In genomic region chr14:31215157-31216002, GRCm38 (mm10) we compare ENCODE assay signal across 8 mouse cellular contexts. TPM values are rescaled to one million over a fixed set of nuclear protein-coding genes. Genes with fewer than 3 reads are reported as not detected.
A peak's percentile ranks its signal among the peaks of the same experiment; 100 is the strongest.
DNase-seq lines count a peak whose midpoint lies in the region; ATAC-seq and TF ChIP-seq lines count a peak whose summit lies in the region.

No protein-coding gene starts in this region.

- H3K27ac ChIP-seq in heart, embryonic 13.5 days (replicated peaks), result peak overlapping the region; percentile 100; the same call in 1 of the 2 replicates
- H3K27ac ChIP-seq in kidney, embryonic 16.5 days (ENCODE audit: low read length), result no peak overlapping the region
- H3K27ac ChIP-seq in neural tube, embryonic 14.5 days (ENCODE audit: low read depth, low read length), result no peak overlapping the region

- peak; percentile 94 for ATAC-seq in CD4-positive, CD25-positive, alpha-beta regulatory T cell, adult 4 months
- ATAC-seq in heart, embryonic 13.5 days (ENCODE audit: extremely low read depth, insufficient number of reproducible peaks, low FRiP score, low TSS enrichment), result no peak
- peak; percentile 50; the same call in 1 of the 2 replicates for ATAC-seq in kidney, embryonic 16.5 days (ENCODE audit: low FRiP score, low TSS enrichment)
- ATAC-seq in neural tube, embryonic 14.5 days (ENCODE audit: low read depth), result peak; percentile 75

- peak; percentile 96 for TF ChIP-seq CTCF in lung, adult 2 months (IDR thresholded peaks at IDR 0.05; ENCODE audit: insufficient read depth, low read length)

- peak overlapping the region; percentile 12; the same call in 1 of the 2 replicates for H3K4me2 ChIP-seq in heart, embryonic 13.5 days
- H3K4me2 ChIP-seq in kidney, embryonic 16.5 days (replicated peaks; ENCODE audit: low read depth, low read length), result no peak overlapping the region; the same call in 1 of the 2 replicates
- H3K4me2 ChIP-seq in neural tube, embryonic 14.5 days (ENCODE audit: low read depth, low read length), result no peak overlapping the region

- 28% methylated on average over 15 of the region's 15 CpGs for WGBS in heart, embryonic 13.5 days
- WGBS in kidney, embryonic 16.5 days, result 30% methylated on average over 15 of the region's 15 CpGs
- WGBS in lung, adult 2 months, result 29% methylated on average over 15 of the region's 15 CpGs
- WGBS in neural tube, embryonic 14.5 days, result 33% methylated on average over 15 of the region's 15 CpGs

- no peak overlapping the region for H3K4me3 ChIP-seq in heart, embryonic 13.5 days
- no peak overlapping the region for H3K4me3 ChIP-seq in kidney, embryonic 16.5 days (ENCODE audit: low read length)
- no peak overlapping the region for H3K4me3 ChIP-seq in lung, adult 2 months (replicated peaks; ENCODE audit: extremely low read depth, low read depth, low read length)
- H3K4me3 ChIP-seq in neural tube, embryonic 14.5 days (ENCODE audit: low read depth, low read length), result no peak overlapping the region

- peaks cover 65% of the 10 kb centered on the region for H3K4me1 ChIP-seq in heart, embryonic 13.5 days
- peaks cover 11% of the 10 kb centered on the region; the same call in 1 of the 2 replicates for H3K4me1 ChIP-seq in kidney, embryonic 16.5 days (ENCODE audit: insufficient read depth, low read length)
- H3K4me1 ChIP-seq in lung, adult 2 months (ENCODE audit: control insufficient read depth, insufficient read depth, low read length), result peaks cover 7% of the 10 kb centered on the region; the same call in 1 of the 2 replicates
- no peaks in the 10 kb centered on the region; the same call in 1 of the 2 replicates for H3K4me1 ChIP-seq in neural tube, embryonic 14.5 days (ENCODE audit: control insufficient read depth, insufficient read depth, low read length)

- H3K9me3 ChIP-seq in heart, embryonic 13.5 days, result no peaks in the 10 kb centered on the region
- H3K9me3 ChIP-seq in kidney, embryonic 16.5 days (ENCODE audit: low read length), result no peaks in the 10 kb centered on the region
- no peaks in the 10 kb centered on the region for H3K9me3 ChIP-seq in neural tube, embryonic 14.5 days (ENCODE audit: control insufficient read depth, low read length)

- DNase-seq in adrenal gland, postnatal 14 days, result peak; percentile 83
- DNase-seq in embryo, embryonic 9.5 days (ENCODE audit: extremely low spot score), result peak; percentile 74
- peak; percentile 71 for DNase-seq in lung, adult 2 months
- DNase-seq in yolk sac, embryonic 10.5 days (ENCODE audit: low spot score), result no peak

- no peaks in the 10 kb centered on the region; the same call in 1 of the 2 replicates for H3K27me3 ChIP-seq in heart, embryonic 13.5 days (replicated peaks)
- no peaks in the 10 kb centered on the region for H3K27me3 ChIP-seq in kidney, embryonic 16.5 days (ENCODE audit: insufficient read depth, low read length)
- H3K27me3 ChIP-seq in neural tube, embryonic 14.5 days (ENCODE audit: control insufficient read depth, insufficient read depth, low read length), result no peaks in the 10 kb centered on the region

- no peak for TF ChIP-seq POLR2A in lung, adult 2 months (IDR thresholded peaks at IDR 0.05; ENCODE audit: borderline replicate concordance, extremely low read depth, low read depth, low read length)

- H3K9ac ChIP-seq in heart, embryonic 13.5 days, result peak overlapping the region; percentile 42
- peak overlapping the region; percentile 37; the same call in 1 of the 2 replicates for H3K9ac ChIP-seq in kidney, embryonic 16.5 days (replicated peaks; ENCODE audit: low read length)
- H3K9ac ChIP-seq in neural tube, embryonic 14.5 days (replicated peaks; ENCODE audit: low read depth, low read length), result no peak overlapping the region

- peaks cover 24% of the 10 kb centered on the region for H3K36me3 ChIP-seq in heart, embryonic 13.5 days
- H3K36me3 ChIP-seq in kidney, embryonic 16.5 days (ENCODE audit: insufficient read depth, low read length), result no peaks in the 10 kb centered on the region
- H3K36me3 ChIP-seq in neural tube, embryonic 14.5 days (ENCODE audit: control insufficient read depth, insufficient read depth, low read length), result no peaks in the 10 kb centered on the region

RNA-seq across cellular contexts. Expression of gene Nisch, which starts 1.4 kb away (rescaled TPM):
- 100 to 1,000 TPM; 151 to 190 TPM for polyA plus RNA-seq in CD4-positive, CD25-positive, alpha-beta regulatory T cell, adult 4 months (2017; shearing (Covaris generic))
- 269 and 295 TPM in 2 replicates for total RNA-seq in adrenal gland, postnatal 14 days (2021)
- polyA plus RNA-seq in heart, embryonic 13.5 days (2015; fragmentation: Nextera tagmentation; extraction: Ambion mirVana), result 340 and 345 TPM in 2 replicates
- polyA plus RNA-seq in kidney, embryonic 16.5 days (2015; fragmentation: Nextera tagmentation; extraction: Ambion mirVana), result 419 and 421 TPM in 2 replicates
- polyA plus RNA-seq in lung, adult 2 months (2012; rRNA removed), result 412 and 458 TPM in 2 replicates
- 282 and 335 TPM in 2 replicates for polyA plus RNA-seq in neural tube, embryonic 14.5 days (2014; fragmentation: Nextera tagmentation; extraction: Ambion mirVana)

RNA-seq across cellular contexts. Expression of gene Sema3g, which starts 2.3 kb away (rescaled TPM):
- polyA plus RNA-seq in CD4-positive, CD25-positive, alpha-beta regulatory T cell, adult 4 months (2017; shearing (Covaris generic)), result not detected
- total RNA-seq in adrenal gland, postnatal 14 days (2021), result 10.9 and 13.9 TPM in 2 replicates
- 0.51 TPM in 2 replicates for polyA plus RNA-seq in heart, embryonic 13.5 days (2015; fragmentation: Nextera tagmentation; extraction: Ambion mirVana)
- 5.3 and 5.4 TPM in 2 replicates for polyA plus RNA-seq in kidney, embryonic 16.5 days (2015; fragmentation: Nextera tagmentation; extraction: Ambion mirVana)
- polyA plus RNA-seq in lung, adult 2 months (2012; rRNA removed), result 95.9 and 109 TPM in 2 replicates
- polyA plus RNA-seq in neural tube, embryonic 14.5 days (2014; fragmentation: Nextera tagmentation; extraction: Ambion mirVana), result 0.13 and 0.21 TPM in 2 replicates

RNA-seq across cellular contexts. Expression of gene Tnnc1, which starts 7.3 kb away (rescaled TPM):
- polyA plus RNA-seq in CD4-positive, CD25-positive, alpha-beta regulatory T cell, adult 4 months (2017; shearing (Covaris generic)), result not detected
- 0.67 and 1.3 TPM in 2 replicates for total RNA-seq in adrenal gland, postnatal 14 days (2021)
- polyA plus RNA-seq in heart, embryonic 13.5 days (2015; fragmentation: Nextera tagmentation; extraction: Ambion mirVana), result 3,442 and 4,164 TPM in 2 replicates
- 10.2 and 10.6 TPM in 2 replicates for polyA plus RNA-seq in kidney, embryonic 16.5 days (2015; fragmentation: Nextera tagmentation; extraction: Ambion mirVana)
- polyA plus RNA-seq in lung, adult 2 months (2012; rRNA removed), result 25.4 and 32.2 TPM in 2 replicates
- 4.1 and 5.5 TPM in 2 replicates for polyA plus RNA-seq in neural tube, embryonic 14.5 days (2014; fragmentation: Nextera tagmentation; extraction: Ambion mirVana)

RNA-seq across cellular contexts. Expression of gene Phf7, which starts 35.7 kb away (rescaled TPM):
- polyA plus RNA-seq in CD4-positive, CD25-positive, alpha-beta regulatory T cell, adult 4 months (2017; shearing (Covaris generic)), result 10 to 100 TPM; 11.8 to 12.2 TPM
- total RNA-seq in adrenal gland, postnatal 14 days (2021), result 6.8 and 9.6 TPM in 2 replicates
- polyA plus RNA-seq in heart, embryonic 13.5 days (2015; fragmentation: Nextera tagmentation; extraction: Ambion mirVana), result 7.8 and 8.2 TPM in 2 replicates
- polyA plus RNA-seq in kidney, embryonic 16.5 days (2015; fragmentation: Nextera tagmentation; extraction: Ambion mirVana), result 13.9 TPM in 2 replicates
- 4.8 and 5.4 TPM in 2 replicates for polyA plus RNA-seq in lung, adult 2 months (2012; rRNA removed)
- 11.8 TPM in 2 replicates for polyA plus RNA-seq in neural tube, embryonic 14.5 days (2014; fragmentation: Nextera tagmentation; extraction: Ambion mirVana)

RNA-seq across cellular contexts. Expression of gene Bap1, which starts 35.9 kb away (rescaled TPM):
- 10 to 100 TPM; 26.4 to 36.3 TPM for polyA plus RNA-seq in CD4-positive, CD25-positive, alpha-beta regulatory T cell, adult 4 months (2017; shearing (Covaris generic))
- total RNA-seq in adrenal gland, postnatal 14 days (2021), result 58.5 and 62.4 TPM in 2 replicates
- 52.0 and 59.1 TPM in 2 replicates for polyA plus RNA-seq in heart, embryonic 13.5 days (2015; fragmentation: Nextera tagmentation; extraction: Ambion mirVana)
- 105 and 106 TPM in 2 replicates for polyA plus RNA-seq in kidney, embryonic 16.5 days (2015; fragmentation: Nextera tagmentation; extraction: Ambion mirVana)
- 43.9 and 48.3 TPM in 2 replicates for polyA plus RNA-seq in lung, adult 2 months (2012; rRNA removed)
- polyA plus RNA-seq in neural tube, embryonic 14.5 days (2014; fragmentation: Nextera tagmentation; extraction: Ambion mirVana), result 97.5 and 101 TPM in 2 replicates

Comparison
In these comparisons a context has a peak if more than half of its experiments do, and no peak if none do; other contexts are left out.
1. RNA of gene Sema3g, which starts 2.3 kb away (polyA plus RNA-seq): 95.9 to 109 TPM in lung, adult 2 months; 5.3 to 5.4 TPM in kidney, embryonic 16.5 days, 0.51 TPM in heart, embryonic 13.5 days, 0.13 to 0.21 TPM in neural tube, embryonic 14.5 days and not detected in CD4-positive, CD25-positive, alpha-beta regulatory T cell, adult 4 months; every median in the first group is over 10 times any median in the second.
2. RNA of gene Tnnc1, which starts 7.3 kb away (polyA plus RNA-seq): 3,442 to 4,164 TPM in heart, embryonic 13.5 days; 25.4 to 32.2 TPM in lung, adult 2 months, 10.2 to 10.6 TPM in kidney, embryonic 16.5 days, 4.1 to 5.5 TPM in neural tube, embryonic 14.5 days and not detected in CD4-positive, CD25-positive, alpha-beta regulatory T cell, adult 4 months; every median in the first group is over 100 times any median in the second.